7 mouse cellular contexts compared by ENCODE assay signal in the genomic region with DNA sequence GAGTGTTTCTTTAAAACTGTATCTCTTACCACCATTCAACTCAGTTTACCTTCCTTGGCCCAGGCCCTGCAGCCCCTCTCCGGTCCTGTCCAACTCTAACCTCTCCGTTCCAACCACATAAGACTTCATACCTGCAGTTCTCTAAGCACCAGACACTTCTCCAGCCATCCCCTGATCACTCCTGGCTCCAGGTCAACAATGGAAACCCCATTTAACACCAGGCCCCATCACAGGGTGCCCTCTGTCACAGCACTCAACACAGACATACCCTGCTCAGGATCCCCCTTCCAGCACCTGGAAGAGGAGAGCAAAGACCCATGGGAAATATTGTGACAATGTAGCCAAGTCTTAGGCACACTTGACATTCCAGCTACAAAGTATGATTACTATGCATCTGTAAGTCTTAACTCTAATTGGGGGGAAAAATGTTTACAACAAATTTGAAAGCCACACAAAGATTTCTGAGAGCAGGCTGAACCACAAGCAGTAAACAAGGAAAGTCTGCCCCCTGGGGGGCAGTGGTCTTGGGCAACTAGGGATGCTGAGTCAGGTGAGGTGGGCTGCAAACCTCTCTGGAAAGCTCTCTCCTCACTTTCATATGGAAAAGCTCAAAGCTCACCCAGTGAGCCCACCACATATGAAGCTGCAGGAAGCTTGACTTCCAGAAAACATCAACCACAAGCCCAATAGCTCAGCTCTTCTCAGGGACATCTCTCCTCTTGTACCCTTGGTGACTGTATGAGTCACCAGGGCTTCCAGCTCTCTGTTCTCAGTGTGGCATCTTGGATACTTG. TPM values are rescaled to one million over a fixed set of nuclear protein-coding genes. Genes with fewer than 3 reads are reported as not detected.
DNase-seq lines count a peak whose midpoint lies in the region; ATAC-seq and TF ChIP-seq lines count a peak whose summit lies in the region.

No protein-coding gene starts in this region.

- peak overlapping the region; percentile 91 for H3K9ac ChIP-seq in heart, embryonic 16.5 days (ENCODE audit: low read length)
- no peak overlapping the region for H3K9ac ChIP-seq in neural tube, embryonic 12.5 days

- peaks cover 78% of the 10 kb centered on the region for H3K79me2 ChIP-seq in C2C12 (ENCODE audit: control insufficient read depth, insufficient read depth)

- peak; percentile 39 for DNase-seq in MN1 (ENCODE audit: low spot score)
- DNase-seq in limb, embryonic 10.5 days (ENCODE audit: low spot score): peak; percentile 50
- DNase-seq in right cerebral cortex, postnatal 10 days (ENCODE audit: low spot score in 2 of 2): no peak
- no peak for DNase-seq in gastrocnemius, postnatal 36 days

- H3K27me3 ChIP-seq in C2C12 (ENCODE audit: control insufficient read depth, insufficient read depth, insufficient read length): no peaks in the 10 kb centered on the region
- no peaks in the 10 kb centered on the region for H3K27me3 ChIP-seq in heart, embryonic 16.5 days (ENCODE audit: control insufficient read depth, insufficient read depth, low read length)
- H3K27me3 ChIP-seq in limb, embryonic 10.5 days (ENCODE audit: low read depth, poor library complexity, severe bottlenecking): no peaks in the 10 kb centered on the region
- peaks cover 5% of the 10 kb centered on the region; the same call in 1 of the 2 replicates for H3K27me3 ChIP-seq in neural tube, embryonic 12.5 days (replicated peaks)

- no peak overlapping the region for H3ac ChIP-seq in C2C12 (ENCODE audit: control insufficient read depth, insufficient read length, low read depth)

- peaks cover 30% of the 10 kb centered on the region for H3K4me1 ChIP-seq in heart, embryonic 16.5 days (ENCODE audit: control insufficient read depth, insufficient read depth, low read length)
- peaks cover 83% of the 10 kb centered on the region for H3K4me1 ChIP-seq in limb, embryonic 10.5 days
- H3K4me1 ChIP-seq in neural tube, embryonic 12.5 days: peaks cover 42% of the 10 kb centered on the region

- H3K36me3 ChIP-seq in C2C12 (ENCODE audit: control insufficient read depth, insufficient read depth): peaks cover 21% of the 10 kb centered on the region
- no peaks in the 10 kb centered on the region for H3K36me3 ChIP-seq in heart, embryonic 16.5 days (ENCODE audit: control insufficient read depth, insufficient read depth)
- peaks cover 26% of the 10 kb centered on the region for H3K36me3 ChIP-seq in limb, embryonic 10.5 days
- H3K36me3 ChIP-seq in neural tube, embryonic 12.5 days: no peaks in the 10 kb centered on the region

- no peaks in the 10 kb centered on the region for H3K9me3 ChIP-seq in heart, embryonic 16.5 days (replicated peaks; ENCODE audit: control insufficient read depth, low read length)
- no peaks in the 10 kb centered on the region for H3K9me3 ChIP-seq in limb, embryonic 10.5 days (replicated peaks)
- H3K9me3 ChIP-seq in neural tube, embryonic 12.5 days: no peaks in the 10 kb centered on the region

- H3K4me3 ChIP-seq in C2C12 (ENCODE audit: insufficient read depth, poor library complexity, severe bottlenecking): peak overlapping the region; percentile 82
- H3K4me3 ChIP-seq in heart, embryonic 16.5 days (ENCODE audit: low read length): peak overlapping the region; percentile 86
- H3K4me3 ChIP-seq in limb, embryonic 10.5 days: peak overlapping the region; percentile 87
- peak overlapping the region; percentile 71 for H3K4me3 ChIP-seq in neural tube, embryonic 12.5 days

- H3K79me3 ChIP-seq in C2C12 (ENCODE audit: low read depth): peaks cover 65% of the 10 kb centered on the region

- peak overlapping the region; percentile 94 for H3K27ac ChIP-seq in heart, embryonic 16.5 days (ENCODE audit: low read length)
- peak overlapping the region; percentile 95; the same call in 1 of the 2 replicates for H3K27ac ChIP-seq in limb, embryonic 10.5 days
- H3K27ac ChIP-seq in neural tube, embryonic 12.5 days: no peak overlapping the region

- peak overlapping the region; percentile 90 for H3K4me2 ChIP-seq in heart, embryonic 16.5 days (ENCODE audit: low read depth, low read length)
- H3K4me2 ChIP-seq in neural tube, embryonic 12.5 days (replicated peaks): peak overlapping the region; percentile 88

- WGBS in heart, embryonic 16.5 days: 73% methylated on average over 2 of the region's 2 CpGs
- WGBS in limb, embryonic 10.5 days: 89% methylated on average over 2 of the region's 2 CpGs
- 93% methylated on average over 2 of the region's 2 CpGs for WGBS in neural tube, embryonic 12.5 days

- TF ChIP-seq CTCF in C2C12 (IDR thresholded peaks at IDR 0.05; ENCODE audit: control insufficient read depth, insufficient read depth, insufficient read length): no peak

- intact Hi-C loops in gastrocnemius, postnatal 36 days (cut with DNase I): loop anchor here (2.0 to 5.0 kb wide), 4 partner anchors 39 to 109 kb away; no protein-coding TSS in a partner anchor

- ATAC-seq in heart, embryonic 16.5 days (replicated peaks; ENCODE audit: extremely low read depth, insufficient read depth, low FRiP score): no peak
- no peak for ATAC-seq in neural tube, embryonic 12.5 days (ENCODE audit: low FRiP score, low read depth)

TF ChIP-seq in C2C12, 6 proteins besides CTCF, POLR2A, EP300 and RAD21:
- TF ChIP-seq MYOG (IDR thresholded peaks at IDR 0.05; ENCODE audit: control insufficient read depth, extremely low read depth, insufficient read length) (no peak), USF1 (IDR thresholded peaks at IDR 0.05; ENCODE audit: low read depth) (no peak), MYOD1 (IDR thresholded peaks at IDR 0.05; ENCODE audit: control insufficient read depth, insufficient read length, low read depth) (no peak), FOSL1 (IDR thresholded peaks at IDR 0.05; ENCODE audit: insufficient read depth, low read length, poor library complexity, severe bottlenecking) (no peak), MAX (IDR thresholded peaks at IDR 0.05) (no peak), CEBPB (IDR thresholded peaks at IDR 0.05; ENCODE audit: low read depth) (no peak)

RNA-seq across cellular contexts. Expression of gene Shb, which starts 4.5 kb away (rescaled TPM):
- polyA plus RNA-seq in C2C12 (2012; fragmentation: generic; extraction: Trizol): 35.1 TPM
- 7.6 and 9.2 TPM in 2 replicates for polyA plus RNA-seq in heart, embryonic 16.5 days (2015; fragmentation: Nextera tagmentation; extraction: Ambion mirVana)
- polyA plus RNA-seq in limb, embryonic 10.5 days (2016; fragmentation: Nextera tagmentation; extraction: Ambion mirVana): 4.3 and 4.8 TPM in 2 replicates
- 8.2 and 10.3 TPM in 2 replicates for polyA plus RNA-seq in neural tube, embryonic 12.5 days (2016; fragmentation: Nextera tagmentation; extraction: Ambion mirVana)
- total RNA-seq in gastrocnemius, postnatal 36 days (2021): 1 to 10 TPM; 6.3 to 6.7 TPM

Comparison
In these comparisons a context has a peak if more than half of its experiments do, and no peak if none do; other contexts are left out.
1. DNase-seq: peak in MN1 (single experiment) and limb, embryonic 10.5 days (single experiment); none in right cerebral cortex, postnatal 10 days (0 of 2) and gastrocnemius, postnatal 36 days (0 of 2).
2. Peak in every context shown above with its lines, with median percentiles within 50 percentile points of each other: H3K4me3 ChIP-seq.